Mouse (Mus musculus): ENCODE data around the gene Lin52.

The Lin52 gene

DNA sequence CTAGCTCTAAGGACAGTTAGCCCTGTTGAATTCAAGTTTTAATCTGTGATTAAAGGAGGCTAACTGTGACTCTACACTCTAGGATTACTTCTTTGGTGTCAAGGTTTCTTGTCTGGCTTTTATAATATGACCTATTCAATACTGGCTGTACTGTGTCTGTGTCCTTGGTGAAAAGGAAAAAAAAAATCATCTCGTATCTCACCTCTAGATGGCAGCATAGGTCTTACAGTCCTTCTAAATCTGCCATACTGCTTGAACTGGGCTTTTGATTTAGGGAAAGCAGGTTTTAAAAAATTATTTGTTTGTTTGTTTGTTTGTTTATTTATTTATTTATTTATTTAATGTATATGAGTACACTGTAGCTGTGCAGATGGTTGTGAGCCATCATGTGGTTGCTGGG lies 17.5 kb downstream of the Lin52 start:
- DNase-seq (ENCODE audit: low read depth, low spot score), result peak; percentile 63

DNA sequence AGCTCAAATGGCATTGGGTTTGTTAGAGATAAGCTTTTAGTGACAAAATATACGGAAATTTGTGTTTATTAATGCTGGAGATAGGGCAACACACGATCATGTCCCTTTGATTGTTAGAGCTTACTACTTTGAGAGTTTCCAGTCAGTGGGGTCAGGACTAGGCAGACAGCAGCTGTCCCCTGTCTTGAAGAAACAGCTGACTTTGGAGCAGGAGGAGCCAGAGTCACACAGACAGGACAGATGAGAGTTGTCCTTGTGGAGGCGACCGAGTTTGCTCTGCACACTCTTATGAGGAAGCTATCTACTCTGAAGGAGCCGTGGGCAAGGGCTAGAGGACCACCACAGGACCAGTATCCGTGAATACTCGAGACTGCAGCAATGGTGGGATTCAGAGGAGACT lies 27.7 kb downstream of the Lin52 start:
- DNase-seq (ENCODE audit: low read depth, low spot score), result no peak

DNA sequence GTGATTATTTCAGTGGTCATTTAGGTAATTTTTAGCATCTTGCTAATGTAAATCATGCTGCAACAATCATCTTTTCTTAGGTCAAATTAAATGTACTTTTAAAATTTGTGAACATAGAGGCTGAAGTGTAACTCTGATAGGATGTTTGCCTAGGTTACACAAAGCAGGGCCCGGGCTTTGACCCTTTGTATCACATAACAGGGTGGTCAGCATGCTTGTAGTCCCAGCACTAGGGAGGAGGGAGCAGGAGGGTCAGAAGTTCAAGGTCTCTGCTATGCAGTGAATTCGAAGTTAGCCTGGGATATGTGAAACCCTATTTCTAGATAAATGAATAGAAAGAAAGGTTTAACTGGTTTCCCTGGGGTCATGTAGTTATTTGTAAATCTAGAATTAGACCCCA lies 30.0 kb downstream of the Lin52 start:
- DNase-seq (ENCODE audit: low read depth, low spot score), result no peak

DNA sequence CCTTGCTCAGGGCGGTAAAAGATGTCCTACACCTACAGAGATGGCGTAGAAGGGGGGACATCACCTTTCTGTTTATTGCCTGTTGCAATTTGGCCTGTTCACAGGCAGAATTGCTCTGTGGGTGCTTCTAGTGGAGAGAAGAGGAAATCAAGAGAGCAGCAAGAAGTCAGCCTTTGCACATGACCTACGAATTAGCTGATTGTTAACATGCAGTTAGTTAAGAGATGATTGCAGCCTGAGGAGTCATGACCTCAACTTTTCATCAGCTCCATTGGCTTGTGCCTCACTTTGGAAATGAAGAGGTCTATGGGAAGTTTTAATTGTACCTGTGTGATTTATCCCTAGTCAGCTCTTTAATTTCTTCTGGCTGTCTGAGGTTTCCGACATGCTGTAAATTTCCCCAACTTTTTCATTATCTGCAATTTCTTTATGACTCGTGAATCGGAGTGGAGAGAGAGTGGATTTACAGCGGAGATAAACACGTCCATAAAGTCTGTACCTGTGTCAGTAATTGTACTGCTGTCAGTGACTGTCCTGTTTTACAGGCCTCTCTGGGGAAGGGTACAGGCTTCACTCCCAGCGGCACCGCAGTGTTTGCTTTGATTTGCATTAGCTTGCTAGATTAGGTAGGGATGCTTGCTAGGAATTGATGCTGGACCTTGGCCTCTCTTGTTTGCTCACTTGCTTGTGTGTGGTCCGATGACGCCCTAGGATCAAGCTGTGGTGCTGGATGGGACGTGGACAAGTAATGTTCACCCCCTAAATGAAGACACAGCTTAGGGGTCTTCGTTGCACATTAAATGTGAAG lies 31.8 kb downstream of the Lin52 start:
- DNase-seq (ENCODE audit: low read depth, low spot score), result no peak

DNA sequence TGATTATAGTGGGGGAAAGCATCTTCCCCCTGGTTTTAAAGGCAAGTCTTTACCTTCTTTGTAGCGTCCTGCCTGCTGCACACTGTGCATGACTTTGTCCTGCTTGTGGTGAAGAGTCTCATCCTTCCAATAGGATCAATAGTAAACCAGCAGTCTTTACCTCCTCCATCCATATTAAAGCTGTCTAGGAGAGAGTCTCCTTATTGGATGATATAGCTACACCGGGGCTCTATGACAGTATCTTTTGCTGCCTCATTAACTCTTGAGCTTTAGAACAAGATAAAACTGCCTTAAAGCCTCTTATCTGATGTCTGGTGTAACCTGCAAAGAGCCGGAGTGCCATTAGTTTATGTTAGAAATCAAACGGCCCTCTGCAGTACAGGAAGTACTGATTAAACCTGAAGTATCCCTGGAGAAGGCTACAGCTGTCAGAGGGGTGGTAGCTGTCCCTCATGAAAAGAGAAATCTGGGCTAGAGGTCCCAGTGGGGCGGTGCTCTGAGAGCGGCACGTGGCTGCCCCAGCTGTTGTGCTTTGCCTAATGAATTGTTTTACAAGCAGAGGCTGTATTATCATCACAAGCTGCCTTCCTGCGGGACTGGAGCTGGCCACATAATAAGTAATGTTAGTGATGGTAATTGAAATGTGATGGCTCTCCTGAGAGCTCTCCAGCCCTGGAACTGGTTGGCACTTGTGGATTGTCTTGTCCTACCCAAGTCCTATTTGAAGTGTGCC lies 36.3 kb downstream of the Lin52 start:
- no peak for DNase-seq (ENCODE audit: low read depth, low spot score)

DNA sequence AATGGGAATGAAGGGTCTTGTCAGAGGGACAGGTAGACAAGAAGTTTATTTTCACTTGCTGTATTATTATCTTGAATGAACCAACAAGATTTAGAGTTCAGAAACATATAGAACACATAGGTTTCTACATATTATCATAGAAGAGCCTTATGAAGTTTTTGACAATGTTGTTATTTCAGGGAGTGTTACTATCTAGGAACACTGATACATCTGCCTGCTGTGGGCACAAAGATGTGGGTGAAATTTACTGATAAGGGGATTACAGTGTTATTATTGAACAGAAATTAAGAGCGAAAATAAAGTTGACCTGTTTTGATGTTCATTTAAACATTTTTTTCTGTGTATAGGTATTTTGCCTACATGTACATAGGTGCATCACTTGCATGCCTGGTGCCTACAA lies 45.6 kb downstream of the Lin52 start:
- DNase-seq (ENCODE audit: low read depth, low spot score), result no peak

DNA sequence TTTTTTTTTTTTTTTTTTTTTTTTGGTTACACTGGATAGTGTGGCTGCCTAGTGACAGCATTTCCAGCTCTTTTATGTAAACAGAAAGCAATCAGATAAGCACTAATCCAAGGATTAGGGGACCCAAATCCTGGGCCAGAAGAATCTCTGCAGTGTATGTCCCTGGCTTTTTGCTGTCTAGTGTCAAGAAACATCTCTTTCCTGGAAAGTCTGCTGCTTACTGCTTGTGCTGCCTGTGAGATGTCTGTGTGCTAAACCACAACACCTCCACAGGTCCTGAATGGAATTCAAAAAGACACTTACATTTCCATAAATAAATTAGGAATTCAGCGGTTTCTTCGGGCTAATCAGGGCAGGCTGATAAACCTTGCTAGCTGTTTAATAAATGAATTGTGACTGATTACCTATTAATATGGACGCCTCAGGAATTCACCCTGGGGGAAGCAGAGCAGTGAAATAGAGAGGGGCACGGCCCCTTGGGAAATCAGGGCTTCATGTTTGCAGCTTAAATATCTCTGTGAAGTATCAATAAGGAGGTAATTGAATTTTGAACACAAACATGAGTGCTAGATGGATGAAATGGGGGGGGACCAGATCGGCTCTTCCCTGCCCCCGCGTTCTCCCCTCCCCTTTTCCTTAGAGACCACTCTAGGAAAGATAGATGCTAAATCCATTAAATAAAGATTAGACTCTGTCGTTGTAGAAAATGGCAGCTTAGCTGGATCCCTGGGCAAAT lies 49.5 kb downstream of the Lin52 start:
- no peak for DNase-seq (ENCODE audit: low read depth, low spot score)

DNA sequence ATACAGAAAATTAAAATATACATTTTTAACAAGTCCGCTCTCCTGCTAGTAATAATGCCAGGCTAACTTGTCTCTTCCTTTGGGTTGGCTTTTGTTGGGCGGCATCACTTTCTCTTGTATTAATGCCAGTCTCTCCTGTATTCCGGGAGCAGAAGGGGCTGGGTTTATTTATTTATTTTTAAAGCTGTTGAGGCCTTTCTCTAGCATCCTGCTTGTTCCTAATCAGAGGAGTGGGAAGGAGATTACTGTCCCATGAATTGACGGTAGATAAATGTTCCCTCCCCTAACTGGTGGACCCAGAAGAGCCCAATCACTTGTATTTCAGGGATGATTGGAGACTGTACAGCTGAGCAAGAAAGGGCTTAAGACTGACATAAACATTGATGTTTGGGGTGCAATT lies 50.1 kb downstream of the Lin52 start:
- DNase-seq (ENCODE audit: low read depth, low spot score), result no peak

DNA sequence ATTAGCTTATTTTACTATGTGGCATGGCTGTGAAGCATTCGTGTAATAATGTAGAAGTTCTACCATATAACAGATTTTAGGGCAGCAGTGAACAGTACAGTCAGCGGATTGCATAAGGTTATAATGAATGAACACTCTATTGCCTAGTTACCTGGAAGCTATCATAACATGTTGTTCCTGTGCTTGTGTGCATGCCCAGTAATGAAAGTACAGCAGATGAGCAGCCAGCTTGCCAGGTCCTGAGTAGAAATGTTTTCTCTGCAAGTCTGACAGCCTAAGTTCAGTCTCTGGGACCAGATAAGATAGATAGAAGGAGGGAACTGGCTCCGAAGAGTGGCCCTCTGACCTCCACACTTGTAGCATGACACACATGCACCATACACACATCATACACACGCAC lies 55.6 kb downstream of the Lin52 start:
- DNase-seq (ENCODE audit: low read depth, low spot score), result no peak

DNA sequence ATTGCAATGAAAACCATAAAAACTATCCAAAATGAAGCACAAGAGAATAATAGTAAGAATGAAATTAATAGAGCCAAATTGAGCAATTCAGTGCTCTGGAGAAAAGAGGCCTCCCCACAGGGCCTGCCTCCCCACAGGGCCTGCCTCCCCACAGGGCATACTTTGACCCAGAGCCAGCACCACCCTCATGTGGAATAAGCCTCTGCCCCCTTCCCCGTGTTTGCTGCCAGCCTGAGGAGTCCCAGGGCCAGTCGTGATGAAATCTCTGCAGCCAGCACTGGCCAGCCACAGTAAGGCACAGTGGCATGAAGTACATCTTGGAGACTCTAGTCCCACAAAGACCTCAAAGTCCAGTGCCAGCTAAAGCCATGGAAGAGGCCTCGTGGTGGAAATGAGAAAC lies 60.8 kb downstream of the Lin52 start:
- no peak for DNase-seq (ENCODE audit: low read depth, low spot score)

DNA sequence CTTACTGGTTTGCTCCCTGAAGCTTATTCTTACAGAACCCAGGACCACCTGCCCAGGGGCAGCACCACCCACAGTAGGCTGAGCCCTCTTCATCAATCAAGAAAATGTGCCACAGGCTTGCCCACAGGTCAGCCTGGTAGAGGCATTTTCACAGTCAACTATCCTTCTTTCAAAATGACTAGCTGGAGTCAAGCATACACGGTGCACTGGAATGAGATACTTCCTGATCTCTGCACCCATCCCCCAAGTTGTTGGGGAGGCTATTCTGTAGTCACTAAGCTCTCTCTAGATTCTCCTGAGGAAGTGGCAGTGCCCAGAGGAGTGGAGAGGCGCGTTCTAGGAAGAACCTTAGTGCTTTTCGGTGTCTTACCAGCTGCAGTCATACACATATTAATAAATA lies 64.3 kb downstream of the Lin52 start:
- no peak for DNase-seq (ENCODE audit: low read depth, low spot score)

DNA sequence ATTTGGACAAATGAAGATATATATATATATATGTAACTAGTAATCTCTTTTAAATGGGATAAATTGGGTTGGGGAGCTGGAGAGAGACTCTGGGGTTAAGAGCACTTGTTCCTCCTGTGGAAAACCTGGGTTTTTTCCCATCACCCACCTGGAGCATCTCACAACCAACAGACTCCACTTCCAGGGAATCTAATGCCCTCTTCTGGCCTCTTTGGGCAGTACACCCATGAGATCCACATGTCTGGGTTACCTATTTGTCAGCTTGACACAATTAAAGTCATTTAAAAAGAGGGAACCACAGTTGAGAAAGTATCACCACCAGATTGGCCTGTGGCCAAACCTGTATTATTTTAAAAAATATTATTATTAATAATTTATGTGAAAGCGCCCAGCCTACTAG lies 65.4 kb downstream of the Lin52 start:
- DNase-seq (ENCODE audit: low read depth, low spot score), result no peak

DNA sequence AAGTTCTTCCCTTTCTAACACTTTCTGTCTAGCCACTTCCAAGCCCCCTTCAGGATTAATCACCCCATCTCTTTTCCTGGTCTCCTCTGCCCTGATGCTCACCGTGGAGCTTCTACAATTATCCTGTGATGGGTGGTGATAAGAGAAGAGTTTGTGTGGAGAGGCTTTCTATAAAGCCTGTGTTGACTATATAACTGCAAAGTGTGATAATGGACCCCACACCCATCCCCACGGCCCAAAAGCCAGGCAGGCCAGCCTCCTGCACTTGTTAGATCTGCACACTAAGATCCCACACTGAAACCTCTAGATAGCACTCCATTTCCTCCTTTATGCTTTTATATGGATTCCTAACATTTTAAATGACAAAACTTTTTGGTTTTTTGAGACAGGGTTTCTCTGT lies 66.8 kb downstream of the Lin52 start:
- no peak for DNase-seq (ENCODE audit: low read depth, low spot score)

DNA sequence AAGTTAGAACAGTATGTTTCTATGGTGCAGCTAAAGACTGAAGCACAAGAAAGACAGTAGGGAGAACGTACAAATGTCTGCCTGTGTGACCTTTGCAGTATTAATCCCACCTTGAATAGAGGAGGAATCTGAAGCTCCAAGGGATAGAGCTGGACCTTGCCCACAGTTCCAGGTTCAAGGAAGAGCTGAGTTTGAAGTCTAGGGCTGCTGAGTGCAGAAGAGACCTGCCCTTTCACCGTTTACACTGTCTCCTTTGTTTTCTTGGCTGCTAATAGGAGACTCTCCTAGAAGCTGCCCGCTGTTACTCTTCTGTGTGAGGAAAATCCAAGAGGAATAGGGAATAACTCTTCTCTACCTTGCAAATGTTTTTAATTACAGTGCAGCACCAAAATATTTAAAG lies 72.5 kb downstream of the Lin52 start:
- no peak for DNase-seq (ENCODE audit: low read depth, low spot score)

DNA sequence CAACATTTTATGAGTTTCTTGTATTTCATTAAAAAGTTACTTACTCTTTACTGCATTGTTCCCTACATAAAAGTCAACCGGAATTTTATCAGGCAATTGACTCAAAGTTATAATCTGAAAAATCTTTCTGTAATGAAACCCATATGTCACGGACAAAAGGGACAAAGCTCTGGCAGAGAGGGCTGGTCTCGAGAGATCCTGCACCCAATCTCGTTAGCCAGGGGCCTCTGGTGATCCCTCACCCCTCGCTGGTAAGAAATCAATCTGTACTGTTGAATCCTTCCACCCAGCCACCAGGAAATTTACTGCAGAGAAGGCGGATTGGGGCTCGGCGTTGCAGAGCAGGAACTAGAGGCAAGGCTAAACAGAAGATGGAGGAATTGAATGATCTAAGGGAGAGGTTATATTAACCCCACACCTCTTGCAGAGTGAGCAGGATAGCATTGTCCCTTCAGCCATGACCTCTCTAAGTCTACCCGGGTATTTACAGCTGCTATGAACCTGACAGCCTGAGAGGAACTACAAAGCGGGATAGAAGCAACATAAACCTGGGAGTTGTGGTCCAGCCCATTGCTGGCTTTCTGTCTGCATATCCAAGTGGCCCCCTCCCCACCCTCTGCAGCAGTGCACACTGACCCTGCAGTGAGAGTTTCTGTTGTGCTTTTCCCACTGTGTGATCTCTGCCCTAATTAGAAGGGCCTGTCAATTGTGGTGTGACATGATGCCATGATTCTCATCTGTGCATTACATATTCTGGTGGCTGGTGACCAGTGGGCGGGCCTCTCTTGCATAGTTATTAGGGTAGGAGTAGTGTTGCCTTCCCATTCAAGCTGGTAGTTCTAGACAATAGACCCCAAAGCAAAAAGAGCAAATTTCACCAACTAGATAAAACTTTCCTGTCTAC lies 73.2 kb downstream of the Lin52 start:
- DNase-seq (ENCODE audit: low read depth, low spot score), result no peak

DNA sequence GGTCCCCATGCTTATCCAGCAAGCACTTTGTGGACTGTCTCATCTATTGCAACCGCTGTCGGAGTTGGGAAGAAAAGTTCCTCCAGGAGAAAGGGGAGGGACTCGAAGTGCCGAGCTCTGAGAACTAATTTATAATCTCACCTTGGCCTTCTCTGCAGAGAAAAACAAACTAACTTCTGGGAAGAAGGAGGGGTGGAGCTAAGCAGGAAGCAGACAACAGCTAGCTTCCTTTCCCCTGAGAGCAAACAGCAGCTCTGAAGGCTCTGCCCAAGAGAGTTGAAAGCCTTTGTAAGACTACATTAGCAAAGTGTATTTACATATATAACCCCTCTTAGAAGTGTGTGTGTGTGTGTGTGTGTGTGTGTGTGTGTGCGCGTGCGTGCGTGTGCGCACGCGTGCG lies 74.2 kb downstream of the Lin52 start:
- peak; percentile 54 for DNase-seq (ENCODE audit: low read depth, low spot score)

DNA sequence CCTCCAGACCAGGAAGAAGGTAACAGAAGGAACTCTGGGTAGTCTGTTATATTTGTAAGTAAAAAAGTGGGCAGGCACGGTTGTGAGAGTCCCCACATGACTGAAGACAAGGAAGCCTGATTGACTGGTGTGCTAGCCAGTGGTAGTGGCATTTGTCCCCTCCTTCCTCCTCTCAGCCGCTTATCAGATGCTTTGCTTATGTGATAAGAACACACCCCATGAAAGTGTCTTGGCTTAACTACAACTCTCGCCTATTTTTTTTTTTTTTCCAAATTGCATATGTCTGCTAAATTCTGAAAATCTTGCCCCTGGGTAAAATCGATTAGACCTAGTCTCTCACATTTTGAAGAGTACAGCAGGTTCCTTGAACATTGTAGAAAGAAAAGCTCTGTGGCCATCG lies 79.2 kb downstream of the Lin52 start:
- DNase-seq (ENCODE audit: low read depth, low spot score), result no peak

DNA sequence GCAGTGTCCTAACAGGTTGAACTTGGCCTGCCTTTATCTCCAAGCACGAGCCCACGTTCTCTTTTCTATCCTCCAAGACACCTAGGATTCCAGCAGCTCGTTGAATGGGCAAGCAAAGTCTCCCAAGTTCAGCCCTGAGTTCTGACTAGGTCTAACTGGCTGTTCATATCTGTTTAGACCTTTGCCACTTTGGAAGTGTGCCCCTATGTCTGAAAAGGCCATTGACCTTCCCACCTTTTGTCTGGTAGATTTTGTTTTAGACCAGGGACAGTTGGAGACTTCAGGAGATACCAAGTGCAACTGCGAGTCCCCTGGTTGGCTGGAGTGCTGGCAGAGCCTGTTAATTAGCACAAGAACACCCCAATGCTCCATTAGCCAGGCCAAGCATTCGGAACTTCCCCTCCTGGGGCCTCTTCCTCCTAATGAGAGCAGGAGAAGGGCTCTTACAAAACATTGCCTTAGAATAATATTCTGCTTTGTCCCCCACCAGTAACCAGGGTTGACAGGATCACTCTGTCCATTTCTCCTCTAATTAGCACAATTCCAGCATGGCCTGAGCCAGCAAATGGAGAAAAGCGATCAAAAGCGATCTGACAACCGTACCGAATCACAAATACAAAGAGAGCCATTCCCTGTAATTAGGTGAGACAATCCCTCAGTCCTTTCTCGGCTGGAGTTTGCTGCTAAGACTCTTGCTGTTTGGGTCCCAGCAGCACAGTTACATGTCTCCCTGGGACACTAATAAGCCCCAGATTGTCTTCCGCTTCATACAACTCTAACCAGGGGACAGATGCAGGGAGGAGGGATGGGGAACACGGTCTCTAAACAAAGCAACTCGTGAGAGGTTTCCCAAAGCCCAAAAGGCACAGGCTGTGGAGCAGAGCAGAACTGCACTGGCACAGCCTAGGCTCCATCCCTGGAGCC lies 80.9 kb downstream of the Lin52 start:
- no peak for DNase-seq (ENCODE audit: low read depth, low spot score)

DNA sequence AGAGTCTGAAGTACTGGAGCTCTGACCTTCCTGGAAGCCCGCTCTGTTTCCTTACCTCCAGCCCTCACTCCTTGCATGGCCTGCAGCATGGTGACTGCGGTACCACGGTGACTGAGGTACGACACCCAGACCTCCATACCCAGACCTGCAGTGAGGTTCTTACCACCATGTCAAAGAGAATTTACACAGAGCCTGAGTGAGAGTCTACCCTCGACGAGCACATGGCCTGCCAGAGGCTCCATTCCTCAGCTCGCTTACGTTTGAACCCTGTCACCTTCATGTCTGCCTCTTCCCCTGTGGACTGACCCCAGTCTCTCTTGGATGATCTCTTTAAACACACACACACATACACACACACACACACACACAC lies 81.6 kb downstream of the Lin52 start:
- no peak for DNase-seq (ENCODE audit: low read depth, low spot score)

DNA sequence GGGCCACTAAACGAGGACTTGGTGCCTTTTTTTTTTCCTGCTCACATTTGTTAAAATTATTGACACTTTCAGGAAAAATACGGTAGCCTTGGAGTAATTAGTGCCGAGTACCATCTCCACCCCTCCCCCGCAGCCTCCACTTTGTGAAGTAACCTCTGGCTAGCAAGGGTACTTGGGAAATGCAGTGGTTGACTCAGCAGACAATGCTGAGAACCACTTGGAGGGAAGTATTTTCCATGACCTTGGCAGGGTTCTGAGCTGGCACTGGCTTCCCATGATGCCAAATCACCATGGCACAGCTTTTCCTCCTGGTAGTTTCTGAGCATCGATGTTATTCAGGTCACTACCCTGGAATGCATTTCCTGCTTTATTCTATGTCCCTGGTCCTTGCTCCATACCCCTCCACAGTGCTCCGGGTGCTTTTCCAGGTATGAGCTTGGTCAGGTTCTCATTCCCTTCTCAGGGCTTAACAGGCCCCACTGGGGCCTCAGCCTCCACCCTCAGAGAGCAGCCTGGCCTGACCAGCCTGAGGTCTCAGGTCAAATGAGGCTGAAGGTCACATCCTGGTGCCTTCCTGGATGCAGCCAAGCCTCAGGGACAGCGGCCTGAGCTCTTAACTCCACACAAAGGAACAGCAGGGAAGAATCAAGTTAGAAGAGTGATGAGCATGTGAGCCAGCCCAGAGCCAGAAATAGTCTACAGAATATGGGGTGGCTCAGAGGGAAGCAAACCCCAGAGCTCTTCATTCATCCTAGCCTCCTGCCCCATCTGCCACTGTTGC lies 82.7 kb downstream of the Lin52 start:
- DNase-seq (ENCODE audit: low read depth, low spot score), result no peak

Data from CD4-positive helper T cell, adult 2 months (primary cell).